Comparison of ENCODE assay signal across 21 mouse cellular contexts in the genomic region with DNA sequence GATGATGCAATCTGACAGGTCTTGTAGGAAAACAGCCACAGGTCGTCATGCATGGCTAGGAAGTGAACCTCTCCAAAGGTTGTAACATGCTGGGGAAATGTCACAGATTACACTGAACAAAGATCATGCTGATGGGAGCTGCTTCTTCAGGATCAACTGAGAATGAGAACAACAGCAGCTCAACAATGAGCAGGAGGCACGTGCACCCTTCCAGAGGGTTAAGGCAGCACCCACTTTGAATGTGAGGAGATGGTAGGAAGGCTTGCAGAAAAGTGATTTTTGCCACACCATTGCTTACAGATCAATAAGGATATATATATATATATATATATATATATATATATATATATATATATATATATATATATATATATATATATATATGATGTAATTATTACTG. TPM values are rescaled to one million over a fixed set of nuclear protein-coding genes. Genes with fewer than 3 reads are reported as not detected.
DNase-seq lines count a peak whose midpoint lies in the region; ATAC-seq lines count a peak whose summit lies in the region.
"Had no signal": no experiment of that assay in that cellular context is flagged by ENCODE, and none has a peak within 500 bp of the region (broad histone marks: within the 10 kb centered on the region; RNA-seq: fewer than 3 reads in every experiment).

No protein-coding gene starts in this region.

- no peak overlapping the region for H3K4me2 ChIP-seq in heart, embryonic 12.5 days
- no peak overlapping the region for H3K4me2 ChIP-seq in midbrain, embryonic 11.5 days
- no peak overlapping the region for H3K4me2 ChIP-seq in midbrain, embryonic 14.5 days (ENCODE audit: low read length)

- no peak overlapping the region for H3K9ac ChIP-seq in heart, embryonic 12.5 days
- H3K9ac ChIP-seq in midbrain, embryonic 11.5 days (ENCODE audit: low read length) = no peak overlapping the region
- H3K9ac ChIP-seq in midbrain, embryonic 14.5 days (replicated peaks; ENCODE audit: low read length) = no peak overlapping the region

- 77% methylated on average over 2 of the region's 2 CpGs for WGBS in heart, embryonic 12.5 days
- WGBS in midbrain, embryonic 11.5 days = 76% methylated on average over 2 of the region's 2 CpGs
- 66% methylated on average over 2 of the region's 2 CpGs for WGBS in midbrain, embryonic 14.5 days

- H3K9me3 ChIP-seq in heart, embryonic 12.5 days (replicated peaks) = peaks cover 9% of the 10 kb centered on the region
- H3K9me3 ChIP-seq in midbrain, embryonic 11.5 days (ENCODE audit: control insufficient read depth, low read length) = peaks cover 3% of the 10 kb centered on the region; the same call in 1 of the 2 replicates
- peaks cover 9% of the 10 kb centered on the region; the same call in 1 of the 2 replicates for H3K9me3 ChIP-seq in midbrain, embryonic 14.5 days (ENCODE audit: control insufficient read depth, low read length)
- H3K9me3 ChIP-seq: G1E had no signal

- no peak overlapping the region for H3K27ac ChIP-seq in heart, embryonic 12.5 days (ENCODE audit: poor library complexity, severe bottlenecking)
- no peak overlapping the region for H3K27ac ChIP-seq in midbrain, embryonic 11.5 days (ENCODE audit: low read depth, low read length)
- H3K27ac ChIP-seq in midbrain, embryonic 14.5 days (replicated peaks; ENCODE audit: low read depth, low read length) = no peak overlapping the region

- H3K27me3 ChIP-seq in heart, embryonic 12.5 days (replicated peaks) = no peaks in the 10 kb centered on the region
- no peaks in the 10 kb centered on the region for H3K27me3 ChIP-seq in midbrain, embryonic 11.5 days (ENCODE audit: control insufficient read depth, insufficient read depth, low read length)
- no peaks in the 10 kb centered on the region for H3K27me3 ChIP-seq in midbrain, embryonic 14.5 days (ENCODE audit: control insufficient read depth, insufficient read depth, low read length)
- H3K27me3 ChIP-seq: CH12.LX, Patski had no signal

- H3K36me3 ChIP-seq in heart, embryonic 12.5 days = no peaks in the 10 kb centered on the region
- H3K36me3 ChIP-seq in midbrain, embryonic 11.5 days (ENCODE audit: control insufficient read depth, insufficient read depth, low read length) = no peaks in the 10 kb centered on the region
- H3K36me3 ChIP-seq in midbrain, embryonic 14.5 days (ENCODE audit: control insufficient read depth, insufficient read depth, low read length) = no peaks in the 10 kb centered on the region
- H3K36me3 ChIP-seq: G1E had no signal

- DNase-seq in heart, adult 11 months = peak; percentile 78
- peak; percentile 56 for DNase-seq in midbrain, embryonic 11.5 days (ENCODE audit: low spot score, missing footprints)
- DNase-seq in midbrain, embryonic 14.5 days = no peak
- DNase-seq: adrenal gland, adult 2 months; adrenal gland, adult 8-10 months; adrenal gland, postnatal 10 days; adrenal gland, postnatal 14 days; adrenal gland, postnatal 25 days; adrenal gland, postnatal 36 days; B cell, adult 2 months; cerebellum, adult 11 months; cerebellum, adult 11-12 months; cerebellum, adult 18-20 months had no signal

- no peak overlapping the region for H3K4me3 ChIP-seq in heart, embryonic 12.5 days
- no peak overlapping the region for H3K4me3 ChIP-seq in midbrain, embryonic 11.5 days (ENCODE audit: low read depth, low read length)
- no peak overlapping the region for H3K4me3 ChIP-seq in midbrain, embryonic 14.5 days (replicated peaks; ENCODE audit: low read depth, low read length)

- no peak for ATAC-seq in heart, embryonic 12.5 days (ENCODE audit: insufficient number of reproducible peaks, low FRiP score)
- no peak for ATAC-seq in midbrain, embryonic 11.5 days (ENCODE audit: low FRiP score)
- ATAC-seq in midbrain, embryonic 14.5 days (ENCODE audit: low FRiP score, low TSS enrichment) = no peak
- ATAC-seq: activated CD4-positive, CD25-positive, alpha-beta regulatory T cell, adult 4 months; CD4-positive, CD25-positive, alpha-beta regulatory T cell, adult 4 months; Patski had no signal

- H3K4me1 ChIP-seq in heart, embryonic 12.5 days (replicated peaks) = no peaks in the 10 kb centered on the region
- H3K4me1 ChIP-seq in midbrain, embryonic 11.5 days (ENCODE audit: control insufficient read depth, insufficient read depth, low read length) = no peaks in the 10 kb centered on the region
- H3K4me1 ChIP-seq in midbrain, embryonic 14.5 days (ENCODE audit: control insufficient read depth, insufficient read depth, low read length) = no peaks in the 10 kb centered on the region

RNA-seq across cellular contexts. Expression of a gene that starts 2.8 kb away (rescaled TPM):
- polyA plus RNA-seq in heart, embryonic 12.5 days (2016; fragmentation: Nextera tagmentation; extraction: Ambion mirVana) = not detected in 2 replicates
- not detected in 2 replicates for polyA plus RNA-seq in midbrain, embryonic 11.5 days (2014; fragmentation: Nextera tagmentation; extraction: Ambion mirVana)
- not detected in 2 replicates for polyA plus RNA-seq in midbrain, embryonic 14.5 days (2014; fragmentation: Nextera tagmentation; extraction: Ambion mirVana)
- polyA plus RNA-seq: adrenal gland, adult 2 months; brain, embryonic 14.5 days; C2C12; CD4-positive, CD25-positive, alpha-beta regulatory T cell, adult 4 months; G1E; Patski had no signal
